Mouse (Mus musculus) thymus, adult 2 months (tissue): Measurements from ENCODE around the gene Gm49425. TPM values are rescaled to one million over a fixed set of nuclear protein-coding genes. Genes with fewer than 3 reads are reported as not detected.

ENCODE experiments used
- DNase-seq: peaks from one replicate; pipeline ENCODE4 v3.0.0; 2021
- H3K27ac ChIP-seq: fragments of 200-500 bp; 2 replicates; pipeline ENCODE4 v1.5.1; 2012; ENCODE audit warnings: low read length, control low read depth; ENCODE audit not compliant: control insufficient read depth, insufficient read depth
- H3K27me3 ChIP-seq: fragments of 200-500 bp; 2 replicates; pipeline ENCODE4 v1.6.1; 2012; ENCODE audit warnings: mild to moderate bottlenecking, low read length, moderate library complexity, mixed read lengths; ENCODE audit not compliant: control insufficient read depth, insufficient read depth
- H3K36me3 ChIP-seq: fragments of 200-500 bp; 2 replicates; pipeline ENCODE4 v1.6.1; 2012; ENCODE audit warnings: mild to moderate bottlenecking, low read length, moderate library complexity; ENCODE audit not compliant: control insufficient read depth, insufficient read depth
- H3K4me1 ChIP-seq: fragments of 200-500 bp; replicated peaks from 2 replicates; pipeline ENCODE4 v1.6.1; 2012; ENCODE audit warnings: low read length; ENCODE audit not compliant: control insufficient read depth, insufficient read depth
- H3K4me3 ChIP-seq: fragments of 200-500 bp; 2 replicates; pipeline ENCODE4 v1.5.1; 2012; ENCODE audit warnings: mild to moderate bottlenecking, low read length, control low read depth, moderate library complexity; ENCODE audit not compliant: control insufficient read depth, insufficient read depth
- CTCF ChIP-seq: fragments of 200-500 bp; IDR thresholded peaks from 2 replicates; pipeline ENCODE4 v1.5.1; 2012; ENCODE audit warnings: mild to moderate bottlenecking, control low read depth, low read length, moderate library complexity, borderline replicate concordance; ENCODE audit not compliant: control insufficient read depth, poor library complexity, insufficient read depth; ENCODE audit errors: extremely low read depth
- POLR2A ChIP-seq: fragments of 200-500 bp; IDR thresholded peaks from 2 replicates; pipeline ENCODE4 v1.6.1; 2012; ENCODE audit warnings: mild to moderate bottlenecking, low read length, control low read depth, moderate library complexity; ENCODE audit not compliant: control insufficient read depth, poor library complexity, insufficient read depth; ENCODE audit errors: extremely low read depth
- WGBS: fragments of 180-500 bp; shearing (Covaris S2); methylation state at CpG from one replicate; pipeline ENCODE4 v1.1.7; 2018; 5-methylcytosine and 5-hydroxymethylcytosine counted together
- polyA plus RNA-seq: library from polyadenylated mRNA; depleted of rRNA; stranded (reverse); fragments of >200 nt; gene quantifications from 2 replicates; pipeline ENCODE4 v1.2.3, GENCODE M21; 2012

Gene Gm49425
- polyA plus RNA-seq, 1 experiment, result 0.24 TPM

GRCm38 (mm10) chr15:101542543-101542942, 25.5 kb upstream of the Gm49425 start:
- Histone ChIP-seq H3K4me1 (no peaks in the 10 kb centered on the region), H3K27ac (no peak overlapping the region), H3K4me3 (no peak overlapping the region), H3K36me3 (no peaks in the 10 kb centered on the region), H3K27me3 (no peaks in the 10 kb centered on the region)
- TF ChIP-seq CTCF (no peak), POLR2A (no peak)
- no peak for DNase-seq
- WGBS, result 70% methylated on average over 9 of the region's 9 CpGs

DNA sequence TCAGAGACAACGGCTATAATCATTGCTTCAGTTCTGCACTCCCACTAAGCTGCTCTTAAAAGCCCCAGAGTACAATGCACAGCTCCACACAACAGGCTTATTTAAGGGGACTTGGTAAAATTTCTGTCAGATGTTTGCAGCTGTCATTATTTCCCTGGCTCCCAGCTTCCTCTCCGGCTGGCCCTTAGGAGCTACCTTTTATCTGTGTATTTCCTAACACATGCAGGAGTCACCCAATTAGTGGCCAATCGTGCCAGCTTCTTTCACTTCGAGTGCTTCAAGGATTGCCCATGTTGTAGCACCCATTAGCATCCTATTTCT, 21.5 kb upstream of the Gm49425 start:
- no peaks in the 10 kb centered on the region for H3K36me3 ChIP-seq
- no peaks in the 10 kb centered on the region for H3K27me3 ChIP-seq
- no peaks in the 10 kb centered on the region for H3K4me1 ChIP-seq
- H3K4me3 ChIP-seq, result no peak overlapping the region
- no peak for DNase-seq
- 65% methylated on average over 4 of the region's 4 CpGs for WGBS
- TF ChIP-seq CTCF, result no peak
- TF ChIP-seq POLR2A, result no peak
- no peak overlapping the region for H3K27ac ChIP-seq

DNA sequence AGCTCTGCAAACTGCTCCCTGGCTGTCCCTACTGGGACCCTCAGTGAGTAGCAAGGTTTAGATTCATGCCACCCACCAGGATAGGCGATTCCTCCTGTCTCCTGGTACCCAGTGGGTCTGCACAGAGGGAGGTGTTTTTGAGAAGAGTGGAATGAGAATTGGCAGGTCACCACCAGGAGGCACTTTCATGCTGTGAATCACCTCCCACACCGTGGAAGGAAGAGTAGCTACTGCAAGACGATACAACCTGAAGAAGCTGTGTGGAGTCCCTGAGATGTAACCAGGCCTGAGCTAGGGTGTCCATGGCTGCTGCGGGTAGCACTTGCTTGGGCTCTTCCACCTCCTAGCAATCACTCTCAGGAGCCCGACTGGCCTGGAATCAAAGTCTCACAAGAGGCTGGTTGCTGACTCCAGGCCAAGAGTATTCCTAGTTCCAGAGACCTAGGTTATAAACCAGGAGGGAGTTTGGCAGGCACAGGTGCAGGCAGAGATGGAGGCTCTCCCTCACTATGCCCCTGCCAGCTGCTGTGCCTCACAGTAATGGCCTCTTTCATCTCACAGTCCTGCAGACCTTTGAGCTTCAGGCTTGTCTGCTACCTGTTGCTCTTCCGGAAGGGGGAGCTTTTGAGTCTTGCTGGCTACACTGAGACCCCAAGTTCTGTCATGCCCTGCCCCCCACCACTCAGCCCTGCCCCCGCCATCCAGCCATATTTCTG, 21.0 kb upstream of the Gm49425 start:
- no peak for DNase-seq
- Histone ChIP-seq H3K4me1 (no peaks in the 10 kb centered on the region), H3K27ac (no peak overlapping the region), H3K36me3 (no peaks in the 10 kb centered on the region), H3K27me3 (no peaks in the 10 kb centered on the region), H3K4me3 (no peak overlapping the region)
- 46% methylated on average over 7 of the region's 7 CpGs for WGBS
- TF ChIP-seq CTCF (no peak), POLR2A (no peak)

DNA sequence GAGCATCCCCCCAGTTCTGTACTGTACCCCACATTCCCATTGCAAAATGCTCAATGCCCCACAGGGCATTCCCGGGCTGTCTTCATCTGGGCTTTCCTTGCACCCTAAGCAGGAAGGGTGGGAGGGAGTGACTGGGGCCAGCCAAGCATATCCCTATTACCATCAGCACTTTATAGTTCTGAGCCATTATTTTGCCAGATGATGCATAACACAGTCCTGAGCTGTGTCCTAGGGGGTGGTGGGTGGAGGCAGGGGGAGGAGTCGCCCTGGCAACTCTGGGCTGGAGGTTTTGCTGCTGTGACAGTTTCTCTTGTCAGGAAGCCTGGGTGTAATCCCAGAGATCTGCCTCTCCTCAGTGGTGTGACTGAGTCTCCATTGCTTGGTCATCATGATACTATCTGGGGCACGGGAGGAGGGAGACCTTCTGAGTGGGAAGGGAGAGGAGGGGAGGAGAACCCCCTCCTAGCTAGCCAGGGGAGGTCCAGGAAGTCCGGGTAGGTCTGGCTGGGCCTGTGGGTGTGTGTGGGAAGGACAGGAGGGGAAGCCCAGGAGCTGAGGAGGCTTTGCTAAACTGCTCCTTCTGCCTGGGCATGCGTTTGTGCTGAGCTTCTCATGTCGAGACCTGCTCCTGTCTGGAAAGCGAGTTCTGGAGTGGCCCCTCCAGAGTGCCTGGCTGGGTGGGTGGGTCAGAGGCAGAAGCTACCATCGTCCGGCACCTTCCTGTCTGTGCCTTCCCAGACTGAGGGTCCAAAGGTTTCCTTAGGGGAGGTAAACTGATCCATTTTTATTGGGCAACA, 19.2 kb upstream of the Gm49425 start:
- no peaks in the 10 kb centered on the region for H3K4me1 ChIP-seq
- no peak overlapping the region for H3K27ac ChIP-seq
- no peaks in the 10 kb centered on the region for H3K36me3 ChIP-seq
- no peaks in the 10 kb centered on the region for H3K27me3 ChIP-seq
- 46% methylated on average over 9 of the region's 9 CpGs for WGBS
- H3K4me3 ChIP-seq, result no peak overlapping the region
- no peak for DNase-seq
- TF ChIP-seq POLR2A (no peak), CTCF (no peak)

GRCm38 (mm10) chr15:101532720-101533119, 15.7 kb upstream of the Gm49425 start, which contains the start of gene Krt84:
Gene Krt84 (minus strand): TSS chr15:101532820.
- H3K4me1 ChIP-seq, result no peaks in the 10 kb centered on the region
- no peak for DNase-seq
- H3K36me3 ChIP-seq, result no peaks in the 10 kb centered on the region
- no peak for TF ChIP-seq POLR2A
- no peak for TF ChIP-seq CTCF
- no peaks in the 10 kb centered on the region for H3K27me3 ChIP-seq
- 82% methylated on average over 7 of the region's 7 CpGs for WGBS
- no peak within 1 kb of the TSS for H3K4me3 ChIP-seq
- no peak within 1 kb of the TSS for H3K27ac ChIP-seq

- Histone ChIP-seq H3K27ac (no peak overlapping the region), H3K36me3 (no peaks in the 10 kb centered on the region), H3K4me3 (no peak overlapping the region), H3K4me1 (no peaks in the 10 kb centered on the region), H3K27me3 (no peaks in the 10 kb centered on the region)
- WGBS, result 52% methylated on average over 4 of the region's 4 CpGs
- no peak for DNase-seq
- TF ChIP-seq CTCF (no peak), POLR2A (no peak)
These were observed 5.6 kb upstream of the Gm49425 start for GRCm38 (mm10) chr15:101522556-101523232.
